Mouse (Mus musculus) megakaryocyte-erythroid progenitor cell, adult 5-6 weeks (primary cell): ENCODE data around the gene Stk11ip. TPM values are rescaled to one million over a fixed set of nuclear protein-coding genes. Genes with fewer than 3 reads are reported as not detected.

Experiments used
- ATAC-seq: replicated peaks from 2 replicates; pipeline ENCODE4 v1.8.0; 2016; ENCODE audit warnings: mild to moderate bottlenecking, inconsistent platforms; ENCODE audit not compliant: severe bottlenecking, poor library complexity, low FRiP score, low TSS enrichment
- total RNA-seq, 2 experiments: library from RNA; stranded (forward) in 1 of 2; stranded (reverse) in 1 of 2; fragments of 200-1000, 215-1000 nt in 1 of 2; fragments of >200 nt in 1 of 2; fragmentation: Nextera tagmentation in 1 of 2; gene quantifications; 2 replicates each; pipeline ENCODE4 v1.2.3; 2014 to 2017

Gene Stk11ip
- total RNA-seq, 2 experiments from 2014 or later = 11.9 to 17.6 TPM

GRCm38 (mm10) chr1:75502945-75503650, 18.2 kb upstream of the Stk11ip start:
- ATAC-seq = no peak

- no peak for ATAC-seq
Measured at GRCm38 (mm10) chr1:75503651-75503980, 17.7 kb upstream of the Stk11ip start.

GRCm38 (mm10) chr1:75504256-75505045, 16.9 kb upstream of the Stk11ip start:
- ATAC-seq = no peak

GRCm38 (mm10) chr1:75505159-75505955, 16.0 kb upstream of the Stk11ip start:
- no peak for ATAC-seq

GRCm38 (mm10) chr1:75505956-75506831, 15.1 kb upstream of the Stk11ip start, which contains the start of gene Obsl1:
Gene Obsl1 (minus strand): TSS chr1:75506452.
- ATAC-seq = no peak

GRCm38 (mm10) chr1:75507006-75507405, 14.3 kb upstream of the Stk11ip start, which contains the start of gene Inha:
Gene Inha (plus strand): TSS chr1:75507077.
- ATAC-seq = no peak

GRCm38 (mm10) chr1:75509586-75509985, 11.7 kb upstream of the Stk11ip start:
- ATAC-seq = no peak

GRCm38 (mm10) chr1:75510154-75510553, 11.2 kb upstream of the Stk11ip start:
- no peak for ATAC-seq

GRCm38 (mm10) chr1:75511437-75512210, 9.7 kb upstream of the Stk11ip start:
- ATAC-seq = no peak

- no peak for ATAC-seq
Measured at GRCm38 (mm10) chr1:75512550-75512949, 8.8 kb upstream of the Stk11ip start.

GRCm38 (mm10) chr1:75516703-75517380, 4.5 kb upstream of the Stk11ip start:
- no peak for ATAC-seq

GRCm38 (mm10) chr1:75517984-75518383, 3.3 kb upstream of the Stk11ip start:
- ATAC-seq = no peak

GRCm38 (mm10) chr1:75518427-75518826, 2.9 kb upstream of the Stk11ip start:
- ATAC-seq = no peak

- ATAC-seq = no peak
Measured at GRCm38 (mm10) chr1:75519576-75519975, 1.8 kb upstream of the Stk11ip start.

GRCm38 (mm10) chr1:75524679-75525078, 3.4 kb downstream of the Stk11ip start:
- ATAC-seq = no peak

- no peak for ATAC-seq
Measured at GRCm38 (mm10) chr1:75530546-75530945, 9.2 kb downstream of the Stk11ip start.

- ATAC-seq = no peak
Measured at GRCm38 (mm10) chr1:75532280-75533172, 11.2 kb downstream of the Stk11ip start.
